Mouse (Mus musculus) heart, embryonic 11.5 days (tissue): ENCODE data around the gene Mnd1. TPM values are rescaled to one million over a fixed set of nuclear protein-coding genes. Genes with fewer than 3 reads are reported as not detected.
A peak's percentile ranks its signal among the peaks of the same experiment; 100 is the strongest.

Experiments used
- ATAC-seq: fragments of 200-750 bp; cut with Nextera tagmentation; replicated peaks from 2 replicates; pipeline ENCODE4 v1.8.0; 2017; ENCODE audit warnings: moderate library complexity; ENCODE audit not compliant: insufficient number of reproducible peaks, low FRiP score, low TSS enrichment
- H3K27ac ChIP-seq: fragments of 300-500 bp; sonication (generic); 2 replicates; pipeline ENCODE4 v1.5.1; 2014; ENCODE audit warnings: mild to moderate bottlenecking, low read depth, low read length
- H3K27me3 ChIP-seq: fragments of 300-500 bp; sonication (generic); 2 replicates; pipeline ENCODE4 v1.6.1; 2014; ENCODE audit warnings: mild to moderate bottlenecking, low read length, mixed read lengths; ENCODE audit not compliant: control insufficient read depth, insufficient read depth
- H3K36me3 ChIP-seq: fragments of 300-500 bp; sonication (generic); 2 replicates; pipeline ENCODE4 v1.6.1; 2014; ENCODE audit warnings: mild to moderate bottlenecking, low read length, moderate library complexity, mixed read lengths; ENCODE audit not compliant: control insufficient read depth, insufficient read depth
- H3K4me1 ChIP-seq: fragments of 300-500 bp; sonication (generic); 2 replicates; pipeline ENCODE4 v1.6.1; 2014; ENCODE audit warnings: low read length; ENCODE audit not compliant: control insufficient read depth, insufficient read depth
- H3K4me2 ChIP-seq: fragments of 300-500 bp; sonication (generic); 2 replicates; pipeline ENCODE4 v1.6.1; 2014; ENCODE audit warnings: mild to moderate bottlenecking, moderate library complexity
- H3K4me3 ChIP-seq: fragments of 300-500 bp; sonication (generic); 2 replicates; pipeline ENCODE4 v1.5.1; 2014; ENCODE audit warnings: low read depth, low read length
- H3K9ac ChIP-seq: fragments of 300-500 bp; sonication (generic); 2 replicates; pipeline ENCODE4 v1.6.1; 2014; ENCODE audit warnings: mild to moderate bottlenecking, low read depth, low read length, moderate library complexity
- H3K9me3 ChIP-seq: fragments of 300-500 bp; sonication (generic); replicated peaks from 2 replicates; pipeline ENCODE4 v1.6.1; 2016; ENCODE audit warnings: low read length; ENCODE audit not compliant: control insufficient read depth
- WGBS: fragments of 180-500 bp; shearing (Covaris S2); extraction: QIAGEN DNeasy Blood & Tissue Kit; methylation state at CpG from one replicate; pipeline ENCODE4 v1.1.7; 2014; ENCODE audit not compliant: insufficient replicate concordance; 5-methylcytosine and 5-hydroxymethylcytosine counted together
- polyA plus RNA-seq: library from polyadenylated mRNA; unstranded; fragments of >200 nt; fragmentation: Nextera tagmentation; extraction: Ambion mirVana; gene quantifications from 2 replicates; pipeline ENCODE4 v1.2.1, GENCODE M21; 2014

The Mnd1 gene
- polyA plus RNA-seq, 1 experiment from 2014 or later, result 12.0 TPM

DNA sequence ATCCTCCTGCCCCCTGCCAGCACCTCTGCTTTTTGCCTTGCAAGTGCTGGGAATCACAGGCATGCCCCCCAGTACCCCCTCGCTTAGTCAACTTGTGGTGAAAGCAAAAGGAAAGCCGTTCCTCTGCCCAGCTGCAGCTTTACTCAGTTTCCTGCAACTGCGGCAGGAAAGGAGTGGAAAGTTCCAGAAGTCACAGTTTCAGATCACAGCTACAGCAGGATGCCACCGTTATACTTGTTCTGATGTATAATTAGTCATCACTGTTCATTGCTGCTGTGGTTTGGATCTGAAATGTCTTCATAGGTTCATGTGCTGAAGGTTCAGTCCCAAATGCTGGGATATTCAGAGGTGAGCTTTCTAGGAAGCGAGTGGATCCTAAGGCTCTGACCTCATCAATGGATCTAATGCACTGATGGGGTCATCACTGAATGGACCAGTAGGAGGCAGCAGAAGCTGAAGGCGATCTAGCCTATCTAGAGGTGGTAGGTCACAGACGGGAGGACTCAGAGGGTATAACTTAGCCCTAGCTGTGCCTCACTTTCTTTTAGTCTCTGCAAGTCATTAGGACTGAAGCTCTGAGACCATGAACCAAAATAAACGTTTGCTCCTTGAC lies 13.9 kb upstream of the Mnd1 start:
- no peak for ATAC-seq
- no peak overlapping the region for H3K4me3 ChIP-seq
- H3K4me2 ChIP-seq, result no peak overlapping the region
- H3K27ac ChIP-seq, result no peak overlapping the region
- H3K9ac ChIP-seq, result no peak overlapping the region
- no peaks in the 10 kb centered on the region for H3K4me1 ChIP-seq
- H3K27me3 ChIP-seq, result no peaks in the 10 kb centered on the region
- H3K9me3 ChIP-seq, result no peaks in the 10 kb centered on the region
- WGBS, result 58% methylated on average over 8 of the region's 8 CpGs
- no peaks in the 10 kb centered on the region for H3K36me3 ChIP-seq

DNA sequence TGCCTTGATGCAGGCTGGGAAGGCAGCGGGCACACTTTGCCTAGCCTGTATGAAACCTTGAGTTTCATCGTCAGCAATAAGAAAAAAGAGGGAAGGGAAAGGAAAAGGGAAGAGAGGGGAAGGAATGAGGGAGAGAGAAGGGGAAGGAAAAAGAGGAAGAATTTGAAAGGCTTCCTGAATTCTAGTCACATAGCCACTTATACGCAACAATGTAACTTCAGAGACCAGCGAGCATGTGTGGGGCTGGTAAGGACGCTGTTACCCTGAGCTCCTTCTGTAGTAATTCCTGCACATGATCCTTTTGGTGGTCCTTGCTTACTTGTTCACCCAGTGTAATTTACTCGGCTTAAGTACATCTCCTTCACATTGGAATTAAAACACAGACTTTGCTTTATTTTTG lies 13.4 kb upstream of the Mnd1 start:
- H3K36me3 ChIP-seq, result no peaks in the 10 kb centered on the region
- ATAC-seq, result no peak
- H3K4me1 ChIP-seq, result no peaks in the 10 kb centered on the region
- H3K4me3 ChIP-seq, result no peak overlapping the region
- H3K27ac ChIP-seq, result no peak overlapping the region
- WGBS, result 82% methylated on average over 6 of the region's 6 CpGs
- no peaks in the 10 kb centered on the region for H3K9me3 ChIP-seq
- no peaks in the 10 kb centered on the region for H3K27me3 ChIP-seq
- H3K4me2 ChIP-seq, result no peak overlapping the region
- H3K9ac ChIP-seq, result no peak overlapping the region

DNA sequence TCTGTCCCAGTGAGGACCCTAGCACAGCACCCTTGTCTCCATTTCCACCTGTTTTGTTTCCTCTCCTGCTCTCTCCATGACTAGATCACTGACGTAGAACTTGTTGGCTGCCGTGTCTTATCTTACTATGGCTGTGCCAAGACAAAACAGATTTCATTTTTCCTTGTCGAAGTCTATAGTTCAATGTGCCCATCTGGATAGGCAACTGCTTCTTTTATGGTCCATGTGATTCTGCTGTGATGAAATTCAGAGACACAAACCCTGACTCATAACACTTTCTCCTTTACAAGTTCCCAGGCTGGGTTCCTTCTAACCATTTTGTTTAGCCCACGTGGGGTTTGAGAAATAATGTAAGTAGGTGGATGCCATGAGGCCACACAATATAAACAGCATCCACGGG lies 10.5 kb upstream of the Mnd1 start:
- H3K27me3 ChIP-seq, result no peaks in the 10 kb centered on the region
- no peaks in the 10 kb centered on the region for H3K4me1 ChIP-seq
- H3K4me2 ChIP-seq, result no peak overlapping the region
- H3K36me3 ChIP-seq, result no peaks in the 10 kb centered on the region
- no peak overlapping the region for H3K4me3 ChIP-seq
- H3K9me3 ChIP-seq, result no peaks in the 10 kb centered on the region
- no peak for ATAC-seq
- no peak overlapping the region for H3K9ac ChIP-seq
- WGBS, result 85% methylated on average over 5 of the region's 5 CpGs
- no peak overlapping the region for H3K27ac ChIP-seq

DNA sequence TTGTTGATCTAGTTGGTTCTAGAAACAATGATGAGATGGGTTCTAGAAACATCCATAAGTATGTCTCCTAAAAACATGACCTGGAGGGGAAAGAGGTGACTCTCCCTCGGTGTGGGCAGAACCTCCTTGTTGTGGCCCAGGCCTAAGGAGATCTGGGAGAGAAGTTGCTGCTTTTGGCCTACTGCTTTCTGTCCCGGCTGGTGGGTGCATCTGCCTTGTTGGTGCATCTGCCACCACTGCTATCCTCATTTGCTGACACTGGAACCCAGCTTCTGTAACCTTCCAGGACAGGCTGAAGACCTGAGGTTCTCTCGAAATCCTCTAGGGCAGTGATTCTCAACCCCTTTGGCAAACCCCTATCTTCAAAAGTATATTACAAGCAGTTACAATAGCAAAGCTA lies 9.8 kb upstream of the Mnd1 start:
- Histone ChIP-seq H3K4me3 (no peak overlapping the region), H3K36me3 (no peaks in the 10 kb centered on the region)
- no peak for ATAC-seq

DNA sequence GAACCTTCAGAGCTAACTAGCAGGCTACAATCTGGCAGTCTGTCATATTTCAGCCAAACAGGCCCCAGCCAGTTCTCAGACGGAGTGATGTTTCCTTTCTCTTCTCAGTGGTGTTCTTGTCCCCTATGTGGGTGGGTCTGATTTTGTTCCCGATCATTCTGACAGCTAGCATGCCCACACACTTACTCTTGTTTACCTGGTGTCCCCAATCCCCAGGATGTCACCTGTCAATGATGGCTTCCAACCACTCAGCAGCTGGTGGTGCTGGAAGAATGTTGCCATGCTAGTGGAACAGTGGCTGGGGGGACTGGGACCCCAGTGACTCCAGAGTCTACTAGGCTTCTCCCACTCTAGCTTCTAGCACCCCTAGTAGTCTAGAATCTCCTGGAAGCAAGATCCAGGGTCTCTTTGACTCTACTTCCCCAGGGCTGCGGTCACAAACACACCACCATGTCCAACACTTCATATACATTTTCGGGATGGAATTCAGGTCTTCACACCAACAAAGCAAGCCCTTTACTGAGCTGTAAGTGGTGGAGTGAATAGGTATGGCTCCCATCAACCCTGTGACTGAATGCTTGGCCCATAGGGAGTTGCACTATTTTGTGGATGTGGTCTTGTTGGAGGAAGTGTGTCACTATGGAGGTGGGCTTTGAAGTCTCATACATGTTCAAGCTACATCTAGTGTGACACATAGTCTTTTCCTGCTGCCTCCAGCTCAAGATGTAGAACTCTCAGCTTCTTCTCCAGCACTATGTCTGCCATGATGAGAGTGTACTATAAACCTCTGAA lies 2.2 kb upstream of the Mnd1 start:
- Histone ChIP-seq H3K4me2 (no peak overlapping the region), H3K9ac (no peak overlapping the region)
- WGBS, result 81% methylated on average over 4 of the region's 4 CpGs

More for the DNA sequence above, 9.8 kb upstream of the Mnd1 start:
- H3K9ac ChIP-seq, result no peak overlapping the region
- no peak overlapping the region for H3K4me2 ChIP-seq
- 84% methylated on average over 3 of the region's 3 CpGs for WGBS
- no peaks in the 10 kb centered on the region for H3K27me3 ChIP-seq
- H3K9me3 ChIP-seq, result no peaks in the 10 kb centered on the region
- no peak overlapping the region for H3K27ac ChIP-seq
- no peaks in the 10 kb centered on the region for H3K4me1 ChIP-seq

DNA sequence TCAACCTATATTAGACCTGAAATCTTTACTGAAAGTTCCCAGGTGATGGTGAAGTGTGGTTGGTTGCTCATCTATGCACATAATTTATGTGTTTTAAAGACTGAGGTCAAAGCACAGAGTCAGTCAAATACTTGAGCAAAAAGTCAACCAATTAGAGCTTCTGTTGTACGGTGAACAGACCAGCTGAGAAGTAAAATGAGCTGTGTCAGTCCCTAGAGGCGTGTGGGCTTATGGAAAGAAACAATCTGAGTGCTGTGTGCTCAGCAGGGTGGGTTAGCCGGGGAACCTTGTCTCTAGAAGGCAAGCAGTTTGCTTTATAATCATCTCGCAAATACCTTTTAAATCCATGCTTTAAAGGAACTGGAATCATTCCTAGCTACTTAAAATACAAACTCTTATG lies 1.4 kb upstream of the Mnd1 start:
- Histone ChIP-seq H3K27ac (no peak overlapping the region), H3K36me3 (no peaks in the 10 kb centered on the region), H3K9me3 (no peaks in the 10 kb centered on the region), H3K9ac (no peak overlapping the region), H3K4me3 (no peak overlapping the region), H3K4me1 (no peaks in the 10 kb centered on the region), H3K27me3 (no peaks in the 10 kb centered on the region), H3K4me2 (no peak overlapping the region)
- 77% methylated on average over 4 of the region's 4 CpGs for WGBS
- ATAC-seq, result no peak

More for the DNA sequence above, 2.2 kb upstream of the Mnd1 start:
- Histone ChIP-seq H3K36me3 (no peaks in the 10 kb centered on the region), H3K9me3 (no peaks in the 10 kb centered on the region), H3K27me3 (no peaks in the 10 kb centered on the region), H3K27ac (no peak overlapping the region), H3K4me1 (no peaks in the 10 kb centered on the region), H3K4me3 (no peak overlapping the region)
- ATAC-seq, result no peak

DNA sequence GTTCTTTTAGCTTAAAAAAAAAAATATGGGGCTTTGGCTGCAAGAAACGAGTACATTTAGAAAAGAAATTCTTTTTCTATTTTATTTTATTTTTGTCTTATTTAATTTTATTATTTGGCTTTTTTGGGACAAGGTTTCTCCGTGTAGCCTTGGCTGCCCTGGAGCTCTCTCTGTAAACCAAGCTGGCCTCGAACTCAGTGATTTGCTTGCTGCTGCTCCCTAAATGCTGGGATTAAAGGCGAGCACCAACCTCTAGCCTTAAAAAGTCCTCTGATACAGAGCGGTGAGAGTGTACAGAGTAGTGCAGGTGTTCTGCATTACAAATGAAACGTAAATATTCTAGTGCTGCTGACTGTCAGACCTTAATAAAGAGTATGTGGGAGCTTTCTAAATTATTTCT lies 519 bp upstream of the Mnd1 start:
- Histone ChIP-seq H3K4me1 (no peaks in the 10 kb centered on the region), H3K4me2 (peak overlapping the region; percentile 99), H3K9me3 (no peaks in the 10 kb centered on the region), H3K9ac (no peak overlapping the region), H3K36me3 (no peaks in the 10 kb centered on the region), H3K27ac (no peak overlapping the region), H3K27me3 (no peaks in the 10 kb centered on the region), H3K4me3 (no peak overlapping the region)
- no peak for ATAC-seq
- WGBS, result 62% methylated on average over 6 of the region's 6 CpGs

DNA sequence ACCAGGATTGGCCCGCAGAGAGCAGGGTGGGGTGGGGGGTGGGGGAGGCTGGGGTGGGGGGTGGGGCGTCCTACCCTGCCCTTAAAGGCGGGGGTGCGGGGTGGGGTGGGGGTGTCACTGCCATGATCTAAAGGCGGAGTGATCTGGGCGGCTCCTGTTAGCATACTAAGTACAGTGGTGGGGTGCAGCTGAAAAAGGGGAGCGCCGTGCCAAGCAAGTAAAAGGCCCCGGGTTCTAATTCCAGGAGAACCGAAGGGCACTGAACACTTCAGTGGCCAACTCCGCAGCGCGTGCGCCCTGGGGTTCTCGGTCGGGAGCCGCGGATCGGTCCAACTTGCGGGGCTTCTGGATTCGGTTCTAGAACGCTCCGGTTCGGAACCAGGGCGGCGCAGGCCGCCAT lies 440 bp downstream of the Mnd1 start:
- Histone ChIP-seq H3K4me3 (peak overlapping the region; percentile 47), H3K4me1 (no peaks in the 10 kb centered on the region), H3K9me3 (no peaks in the 10 kb centered on the region), H3K9ac (peak overlapping the region; percentile 81), H3K36me3 (no peaks in the 10 kb centered on the region), H3K27ac (no peak overlapping the region), H3K4me2 (peak overlapping the region; percentile 99), H3K27me3 (no peaks in the 10 kb centered on the region)
- WGBS, result 0% methylated on average over 26 of the region's 27 CpGs
- peak; percentile 37 for ATAC-seq

DNA sequence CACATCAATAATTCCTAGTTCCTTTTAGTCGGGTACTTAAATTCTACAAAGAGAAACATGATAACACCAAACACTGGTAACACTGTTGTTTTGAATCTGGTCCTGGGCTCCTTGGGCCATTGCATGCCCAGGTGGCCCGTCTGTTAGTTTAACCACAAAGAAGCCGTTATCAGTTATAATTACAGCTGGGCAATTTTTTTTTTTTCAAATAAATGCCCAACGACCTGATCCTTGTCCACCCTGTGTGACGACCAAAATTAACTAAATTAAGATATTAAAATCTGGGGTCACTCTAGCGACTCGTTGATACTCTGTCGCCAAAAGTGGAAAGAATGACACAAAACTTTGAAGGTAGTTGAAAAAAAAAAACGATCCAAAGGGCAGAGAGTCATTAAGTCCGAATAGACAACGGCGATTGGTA lies 855 bp downstream of the Mnd1 start:
- no peak overlapping the region for H3K9ac ChIP-seq

More for the DNA sequence above, 855 bp downstream of the Mnd1 start:
- no peak overlapping the region for H3K27ac ChIP-seq
- ATAC-seq, result no peak
- peak overlapping the region; percentile 99 for H3K4me2 ChIP-seq
- no peaks in the 10 kb centered on the region for H3K36me3 ChIP-seq
- H3K4me3 ChIP-seq, result peak overlapping the region; percentile 47
- 15% methylated on average over 12 of the region's 12 CpGs for WGBS
- no peaks in the 10 kb centered on the region for H3K4me1 ChIP-seq
- no peaks in the 10 kb centered on the region for H3K9me3 ChIP-seq
- H3K27me3 ChIP-seq, result no peaks in the 10 kb centered on the region
